Mouse (Mus musculus): ENCODE measurements around the gene Slc7a6os. TPM values are rescaled to one million over a fixed set of nuclear protein-coding genes. Genes with fewer than 3 reads are reported as not detected.
"Not testable (repeated sequence)": the region's sequence is repeated elsewhere in the genome, so short reads cannot be mapped to it uniquely, and the experiment has no call there.

Slc7a6os gene
- total and polyA plus RNA-seq, 2 experiments from 2014 or later: 35.2 to 40.5 TPM

DNA sequence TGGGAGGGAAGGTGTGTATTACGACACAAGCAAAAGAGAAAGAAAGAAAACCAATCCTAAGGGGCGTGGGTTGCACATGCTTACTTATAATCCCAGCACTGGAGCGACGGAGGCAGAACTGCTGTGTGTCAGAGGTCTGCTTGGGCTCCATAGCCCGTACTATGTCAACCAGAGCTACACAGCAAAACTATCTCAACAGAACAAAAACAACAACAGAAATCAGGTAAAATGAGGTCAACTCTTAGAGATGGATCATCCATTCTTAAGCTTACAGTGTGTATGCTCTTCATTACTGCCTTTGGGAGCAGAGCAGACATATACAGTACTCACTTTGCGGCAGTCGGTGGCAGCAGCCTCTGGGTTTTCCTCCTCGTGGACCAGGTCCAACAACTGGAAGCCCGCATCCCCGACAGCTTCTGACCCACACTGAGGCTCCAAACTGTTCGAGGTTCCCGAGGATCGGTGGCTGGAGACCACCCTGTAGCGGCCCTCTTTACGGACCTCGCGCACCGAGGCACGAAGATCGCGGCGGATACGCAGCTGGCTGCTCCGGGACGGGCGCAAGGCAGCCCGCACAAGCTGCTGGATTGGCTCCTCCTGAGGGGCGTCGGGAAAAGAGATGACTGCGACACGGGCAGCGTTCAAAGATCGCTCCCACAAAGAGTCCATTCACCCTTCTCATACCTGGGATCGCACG is 552 bp downstream of the Slc7a6os start:
- no peak; the same call in 1 of the 2 replicates for TF ChIP-seq CTCF (IDR thresholded peaks at IDR 0.05)
- Histone ChIP-seq H3K9ac (replicated peaks; ENCODE audit: low read length, poor library complexity, severe bottlenecking) (peak overlapping the region; percentile 90), H3K4me1 (ENCODE audit: insufficient read depth, low read length) (peaks cover 7% of the 10 kb centered on the region), H3K9me3 (ENCODE audit: low read length) (no peaks in the 10 kb centered on the region), H3K36me3 (ENCODE audit: insufficient read depth, low read length) (peaks cover 9% of the 10 kb centered on the region; the same call in 1 of the 2 replicates), H3K27ac (ENCODE audit: low read depth, low read length) (peak overlapping the region; percentile 96), H3K4me2 (ENCODE audit: low read depth, low read length, poor library complexity, severe bottlenecking) (peak overlapping the region; percentile 76), H3K27me3 (ENCODE audit: insufficient read depth, low read length) (no peaks in the 10 kb centered on the region), H3K4me3 (ENCODE audit: low read depth, low read length) (peak overlapping the region; percentile 80)
- WGBS: under 1% methylated on average over 34 of the region's 35 CpGs
- ATAC-seq (ENCODE audit: low FRiP score) (peak; percentile 86), DNase-seq (ENCODE audit: low spot score) (peak; percentile 65)

DNA sequence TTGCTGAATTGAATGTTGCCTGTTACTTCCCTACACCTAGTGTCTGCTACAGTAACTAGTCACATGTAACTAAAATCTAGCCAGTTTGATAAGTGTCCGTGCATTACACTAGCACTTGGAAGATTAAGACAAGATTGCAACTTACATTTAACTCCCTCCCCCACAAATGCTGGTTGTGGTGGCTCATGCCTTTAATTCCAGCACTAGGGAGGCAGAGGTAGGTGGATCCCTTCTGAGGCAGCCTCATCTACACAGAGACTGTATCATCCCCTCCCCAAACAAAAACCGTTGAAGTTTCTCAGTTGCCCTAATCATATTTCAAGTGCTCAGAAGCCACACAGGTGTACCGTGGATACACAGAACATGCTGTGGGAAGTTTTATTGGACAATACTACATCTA is 11.1 kb downstream of the Slc7a6os start:
- ATAC-seq (ENCODE audit: low FRiP score): not testable (repeated sequence)

DNA sequence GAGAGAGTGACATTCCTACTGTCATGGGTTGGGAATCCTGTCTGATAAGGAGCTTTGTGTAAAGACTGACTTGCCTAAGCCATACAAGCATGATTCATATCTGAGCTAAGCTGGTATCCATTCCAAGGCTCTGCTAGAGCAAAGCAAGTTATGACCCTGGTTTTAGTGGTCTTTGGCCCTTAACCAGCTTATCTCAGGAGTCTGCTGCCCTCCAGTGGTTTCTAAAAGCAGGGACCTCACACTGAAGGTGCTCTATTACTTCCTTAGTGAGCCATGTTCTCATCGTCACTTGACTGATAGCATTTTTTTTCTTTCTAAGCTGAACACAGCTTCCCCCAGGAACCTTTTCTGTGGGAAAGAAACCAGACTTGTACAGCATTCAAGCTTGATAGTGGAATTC is 12.0 kb downstream of the Slc7a6os start:
- H3K4me2 ChIP-seq (ENCODE audit: low read depth, low read length, poor library complexity, severe bottlenecking): no peak overlapping the region
- WGBS: 0% methylated on average over 1 of the region's 1 CpGs

More for the DNA sequence above, 11.1 kb downstream of the Slc7a6os start:
- H3K27me3 ChIP-seq (ENCODE audit: insufficient read depth, low read length); H3K27ac ChIP-seq (ENCODE audit: low read depth, low read length); H3K9ac ChIP-seq (replicated peaks; ENCODE audit: low read length, poor library complexity, severe bottlenecking); H3K4me3 ChIP-seq (ENCODE audit: low read depth, low read length); H3K4me1 ChIP-seq (ENCODE audit: insufficient read depth, low read length); H3K9me3 ChIP-seq (ENCODE audit: low read length); H3K4me2 ChIP-seq (ENCODE audit: low read depth, low read length, poor library complexity, severe bottlenecking); DNase-seq (ENCODE audit: low spot score): not testable (repeated sequence)
- 86% methylated on average over 3 of the region's 3 CpGs for WGBS
- peaks cover 52% of the 10 kb centered on the region for H3K36me3 ChIP-seq (ENCODE audit: insufficient read depth, low read length)

DNA sequence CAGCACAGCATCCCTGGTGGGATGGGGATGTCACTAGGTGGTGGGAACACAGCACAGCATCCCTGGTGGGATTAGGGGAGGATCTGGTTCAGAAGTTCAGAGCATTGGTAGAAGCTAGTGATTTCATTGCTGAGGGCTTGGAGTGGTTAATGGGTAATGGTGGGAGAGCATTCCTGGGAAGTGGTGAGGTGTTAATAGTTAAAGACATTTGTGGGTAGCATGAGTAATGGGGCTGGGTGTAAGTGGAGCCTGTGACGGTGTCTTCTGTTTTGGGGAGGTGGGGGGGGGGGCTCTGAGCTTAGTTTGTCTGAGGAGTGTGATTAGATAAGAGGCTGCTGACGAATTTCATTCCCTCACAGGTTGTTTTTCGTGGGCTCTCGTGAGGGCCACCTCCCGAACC is 16.7 kb downstream of the Slc7a6os start:
- Histone ChIP-seq H3K9me3 (ENCODE audit: low read length) (no peaks in the 10 kb centered on the region), H3K27me3 (ENCODE audit: insufficient read depth, low read length) (no peaks in the 10 kb centered on the region), H3K4me1 (ENCODE audit: insufficient read depth, low read length) (no peaks in the 10 kb centered on the region), H3K9ac (replicated peaks; ENCODE audit: low read length, poor library complexity, severe bottlenecking) (no peak overlapping the region), H3K4me2 (ENCODE audit: low read depth, low read length, poor library complexity, severe bottlenecking) (no peak overlapping the region), H3K27ac (ENCODE audit: low read depth, low read length) (no peak overlapping the region), H3K4me3 (ENCODE audit: low read depth, low read length) (no peak overlapping the region), H3K36me3 (ENCODE audit: insufficient read depth, low read length) (peaks cover 66% of the 10 kb centered on the region)
- DNase-seq (ENCODE audit: low spot score) (no peak), ATAC-seq (ENCODE audit: low FRiP score) (no peak)
- TF ChIP-seq CTCF (IDR thresholded peaks at IDR 0.05): no peak
- 96% methylated on average over 5 of the region's 5 CpGs for WGBS

More for the DNA sequence above, 12.0 kb downstream of the Slc7a6os start:
- no peak overlapping the region for H3K27ac ChIP-seq (ENCODE audit: low read depth, low read length)
- peaks cover 56% of the 10 kb centered on the region for H3K36me3 ChIP-seq (ENCODE audit: insufficient read depth, low read length)
- no peak overlapping the region for H3K9ac ChIP-seq (replicated peaks; ENCODE audit: low read length, poor library complexity, severe bottlenecking)
- H3K27me3 ChIP-seq (ENCODE audit: insufficient read depth, low read length): no peaks in the 10 kb centered on the region
- no peaks in the 10 kb centered on the region for H3K9me3 ChIP-seq (ENCODE audit: low read length)
- TF ChIP-seq CTCF (IDR thresholded peaks at IDR 0.05): peak; percentile 81
- DNase-seq (ENCODE audit: low spot score): peak; percentile 70
- no peak for ATAC-seq (ENCODE audit: low FRiP score)
- no peak overlapping the region for H3K4me3 ChIP-seq (ENCODE audit: low read depth, low read length)
- no peaks in the 10 kb centered on the region for H3K4me1 ChIP-seq (ENCODE audit: insufficient read depth, low read length)

DNA sequence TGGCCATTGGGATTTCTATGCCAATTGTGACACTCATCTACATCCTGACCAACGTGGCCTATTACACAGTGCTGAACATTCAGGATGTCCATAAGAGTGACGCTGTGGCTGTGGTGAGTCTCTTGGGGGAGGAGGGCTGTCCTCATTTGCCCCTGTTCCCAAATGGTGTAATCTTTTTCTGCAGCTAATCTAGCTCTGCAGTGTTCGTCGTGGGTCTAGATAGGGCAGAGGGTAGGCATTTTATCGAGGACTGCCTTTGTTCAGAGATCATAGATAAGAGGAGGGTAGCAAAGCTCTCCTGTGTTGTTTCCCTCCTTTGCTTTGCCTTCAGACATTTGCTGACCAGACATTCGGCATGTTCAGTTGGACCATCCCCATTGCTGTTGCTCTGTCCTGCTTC is 17.6 kb downstream of the Slc7a6os start:
- 89% methylated on average over 6 of the region's 6 CpGs for WGBS
- DNase-seq (ENCODE audit: low spot score) (no peak), ATAC-seq (ENCODE audit: low FRiP score) (no peak)
- no peak overlapping the region for H3K4me2 ChIP-seq (ENCODE audit: low read depth, low read length, poor library complexity, severe bottlenecking)
- peaks cover 61% of the 10 kb centered on the region for H3K36me3 ChIP-seq (ENCODE audit: insufficient read depth, low read length)
- H3K4me1 ChIP-seq (ENCODE audit: insufficient read depth, low read length): no peaks in the 10 kb centered on the region
- no peak overlapping the region for H3K27ac ChIP-seq (ENCODE audit: low read depth, low read length)
- no peak for TF ChIP-seq CTCF (IDR thresholded peaks at IDR 0.05)
- H3K27me3 ChIP-seq (ENCODE audit: insufficient read depth, low read length): no peaks in the 10 kb centered on the region
- no peak overlapping the region for H3K9ac ChIP-seq (replicated peaks; ENCODE audit: low read length, poor library complexity, severe bottlenecking)
- H3K9me3 ChIP-seq (ENCODE audit: low read length): no peaks in the 10 kb centered on the region
- no peak overlapping the region for H3K4me3 ChIP-seq (ENCODE audit: low read depth, low read length)

DNA sequence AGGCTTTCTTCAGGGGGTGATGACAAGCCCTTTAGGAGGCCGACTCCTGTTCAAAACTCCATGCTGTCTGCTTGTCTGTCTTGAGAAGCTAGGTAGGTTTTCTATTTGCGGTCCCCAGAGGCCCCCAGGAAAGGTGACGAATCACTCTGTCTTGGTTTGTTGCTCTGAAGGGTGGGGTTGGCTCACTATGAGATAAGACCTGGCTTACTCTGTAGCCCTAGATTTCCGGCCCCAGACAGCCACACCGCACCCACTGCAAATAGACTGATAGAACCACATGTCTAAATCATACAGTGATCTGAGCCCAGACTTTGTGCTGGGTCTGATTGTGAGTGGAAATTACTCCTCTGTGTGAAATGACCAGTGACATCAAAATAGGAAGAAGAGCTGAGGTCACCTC is 19.1 kb downstream of the Slc7a6os start:
- DNase-seq (ENCODE audit: low spot score): no peak
- H3K4me1 ChIP-seq (ENCODE audit: insufficient read depth, low read length): no peaks in the 10 kb centered on the region
- peaks cover 48% of the 10 kb centered on the region for H3K36me3 ChIP-seq (ENCODE audit: insufficient read depth, low read length)
- H3K4me2 ChIP-seq (ENCODE audit: low read depth, low read length, poor library complexity, severe bottlenecking): no peak overlapping the region
- no peak for TF ChIP-seq CTCF (IDR thresholded peaks at IDR 0.05)
- H3K9ac ChIP-seq (replicated peaks; ENCODE audit: low read length, poor library complexity, severe bottlenecking): no peak overlapping the region
- WGBS: 91% methylated on average over 5 of the region's 5 CpGs
- no peak for ATAC-seq (ENCODE audit: low FRiP score)
- no peak overlapping the region for H3K4me3 ChIP-seq (ENCODE audit: low read depth, low read length)
- H3K27ac ChIP-seq (ENCODE audit: low read depth, low read length): no peak overlapping the region
- no peaks in the 10 kb centered on the region for H3K9me3 ChIP-seq (ENCODE audit: low read length)
- H3K27me3 ChIP-seq (ENCODE audit: insufficient read depth, low read length): no peaks in the 10 kb centered on the region
